Mouse (Mus musculus) hindbrain, postnatal 0 days (tissue): ENCODE results near the gene Dnajb14. TPM values are rescaled to one million over a fixed set of nuclear protein-coding genes. Genes with fewer than 3 reads are reported as not detected.

Experiments
- ATAC-seq: fragments of 200-750 bp; cut with Nextera tagmentation; 2 replicates; pipeline ENCODE4 v1.8.0; 2017; ENCODE audit warnings: mild to moderate bottlenecking, moderate TSS enrichment, moderate library complexity
- DNase-seq: peaks from one replicate; pipeline ENCODE4 v3.0.0-alpha.2; 2015; ENCODE audit warnings: low spot score
- H3K27ac ChIP-seq: fragments of 300-500 bp; sonication (generic); 2 replicates; pipeline ENCODE4 v1.5.1; 2014; ENCODE audit warnings: mild to moderate bottlenecking
- H3K27me3 ChIP-seq: fragments of 300-500 bp; sonication (generic); 2 replicates; pipeline ENCODE4 v1.6.1; 2014; ENCODE audit warnings: low read length, mixed read lengths; ENCODE audit not compliant: insufficient read depth
- H3K36me3 ChIP-seq: fragments of 300-500 bp; sonication (generic); 2 replicates; pipeline ENCODE4 v1.6.1; 2014; ENCODE audit warnings: low read length, mixed read lengths; ENCODE audit not compliant: insufficient read depth
- H3K4me1 ChIP-seq: fragments of 300-500 bp; sonication (generic); 2 replicates; pipeline ENCODE4 v1.6.1; 2014; ENCODE audit warnings: antibody characterized with exemption, low read length, mixed read lengths; ENCODE audit not compliant: insufficient read depth
- H3K4me2 ChIP-seq: fragments of 300-500 bp; sonication (generic); 2 replicates; pipeline ENCODE4 v1.6.1; 2014; ENCODE audit warnings: low read depth, mild to moderate bottlenecking, low read length, moderate library complexity, mixed read lengths
- H3K4me3 ChIP-seq: fragments of 300-500 bp; sonication (generic); 2 replicates; pipeline ENCODE4 v1.5.1; 2014; ENCODE audit warnings: low read length
- H3K9ac ChIP-seq: fragments of 300-500 bp; sonication (generic); replicated peaks from 2 replicates; pipeline ENCODE4 v1.6.1; 2014; ENCODE audit warnings: mild to moderate bottlenecking, low read length, moderate library complexity, mixed read lengths
- H3K9me3 ChIP-seq: fragments of 300-500 bp; sonication (generic); 2 replicates; pipeline ENCODE4 v1.6.1; 2016; ENCODE audit warnings: low read length, mixed read lengths
- CTCF ChIP-seq: IDR thresholded peaks from 2 replicates; pipeline ENCODE4 v1.5.1; 2016; ENCODE audit warnings: antibody characterized with exemption, control low read depth, low read depth
- WGBS: fragments of 180-500 bp; shearing (Covaris S2); extraction: QIAGEN DNeasy Blood & Tissue Kit; methylation state at CpG from one replicate; pipeline ENCODE4 v1.1.7; 2014; 5-methylcytosine and 5-hydroxymethylcytosine counted together
- polyA plus RNA-seq: library from polyadenylated mRNA; unstranded; fragments of >200 nt; fragmentation: Nextera tagmentation; extraction: Ambion mirVana; gene quantifications from 2 replicates; pipeline ENCODE4 v1.2.1, GENCODE M21; 2015
- total RNA-seq: library from RNA; depleted of rRNA; stranded (reverse); fragments of >200 nt; gene quantifications from 2 replicates; pipeline ENCODE4 v1.2.3, GENCODE M21; 2014

Gene Dnajb14
- total and polyA plus RNA-seq, 2 experiments from 2014 or later: 19.2 to 22.5 TPM

DNA sequence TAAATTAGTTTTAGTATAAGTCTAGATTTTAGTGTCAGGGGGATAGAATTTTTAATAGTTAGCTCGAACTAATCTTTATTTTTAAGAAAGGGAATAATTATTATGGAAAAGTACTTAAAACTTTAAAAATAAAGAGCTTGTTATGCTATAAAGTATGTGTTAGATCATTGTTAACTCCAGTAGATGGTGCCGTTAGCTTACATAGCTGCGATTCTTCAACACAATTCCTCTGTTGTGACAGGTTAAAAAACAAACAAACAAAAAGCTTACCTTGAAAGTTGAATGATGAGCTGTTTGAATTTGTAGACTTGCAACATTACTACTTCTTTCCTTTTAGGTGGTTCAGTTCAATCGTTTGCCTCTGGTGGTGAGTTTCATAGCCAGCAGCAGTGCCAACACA lies 59.5 kb downstream of the Dnajb14 start:
- 94% methylated on average over 4 of the region's 4 CpGs for WGBS
- peaks cover 29% of the 10 kb centered on the region for H3K36me3 ChIP-seq
- no peak for DNase-seq
- H3K4me1 ChIP-seq: no peaks in the 10 kb centered on the region
- no peaks in the 10 kb centered on the region for H3K27me3 ChIP-seq
- TF ChIP-seq CTCF: no peak
- H3K9ac ChIP-seq: no peak overlapping the region
- H3K27ac ChIP-seq: no peak overlapping the region
- H3K4me3 ChIP-seq: no peak overlapping the region
- H3K9me3 ChIP-seq: no peaks in the 10 kb centered on the region
- ATAC-seq: no peak
- no peak overlapping the region for H3K4me2 ChIP-seq

DNA sequence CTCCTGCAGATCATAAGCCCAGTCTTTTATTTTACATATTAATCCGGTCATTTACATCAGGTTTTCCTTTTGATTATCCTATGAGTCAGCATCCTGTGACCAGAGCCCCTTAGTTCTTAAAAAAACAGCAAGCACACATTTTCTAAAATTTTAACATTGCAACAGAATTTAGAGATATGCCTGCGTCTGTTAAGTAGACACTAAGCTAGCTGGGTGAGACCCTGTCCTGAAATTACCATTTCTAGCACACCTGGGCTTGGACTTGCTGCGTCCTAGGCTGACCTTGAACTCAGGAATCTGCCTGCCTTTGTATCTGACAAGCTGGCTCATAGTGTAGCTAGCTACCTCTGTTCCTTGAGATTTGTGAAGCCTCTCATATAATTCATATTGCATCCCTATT lies 62.5 kb downstream of the Dnajb14 start:
- TF ChIP-seq CTCF: no peak
- H3K36me3 ChIP-seq: peaks cover 21% of the 10 kb centered on the region
- H3K27me3 ChIP-seq: no peaks in the 10 kb centered on the region
- no peak overlapping the region for H3K4me2 ChIP-seq
- H3K4me1 ChIP-seq: no peaks in the 10 kb centered on the region
- no peak for ATAC-seq
- no peak overlapping the region for H3K9ac ChIP-seq
- H3K9me3 ChIP-seq: no peaks in the 10 kb centered on the region
- 90% methylated on average over 3 of the region's 3 CpGs for WGBS
- no peak for DNase-seq
- H3K4me3 ChIP-seq: no peak overlapping the region
- H3K27ac ChIP-seq: no peak overlapping the region

DNA sequence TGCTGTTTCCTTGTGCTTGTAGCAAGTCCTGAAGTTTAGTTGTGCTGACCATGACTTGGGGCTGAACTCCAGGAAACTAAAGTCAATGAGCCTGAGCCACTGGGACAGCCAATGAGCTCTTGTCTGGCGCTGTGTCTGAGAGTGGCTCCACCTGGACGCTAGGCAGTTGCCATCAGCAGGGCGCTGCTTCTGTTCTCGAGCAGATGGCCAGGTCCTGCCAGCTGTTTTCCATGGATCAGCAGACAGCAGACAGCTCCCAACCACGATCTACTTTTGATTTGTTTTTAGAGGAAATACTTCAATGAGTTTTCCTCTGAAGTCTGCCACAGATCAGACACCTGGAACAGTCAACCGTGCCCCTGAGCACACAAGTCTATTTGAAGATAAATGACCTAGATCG lies 65.3 kb downstream of the Dnajb14 start:
- Histone ChIP-seq H3K36me3 (peaks cover 14% of the 10 kb centered on the region), H3K27ac (no peak overlapping the region)
- WGBS: 69% methylated on average over 7 of the region's 7 CpGs

DNA sequence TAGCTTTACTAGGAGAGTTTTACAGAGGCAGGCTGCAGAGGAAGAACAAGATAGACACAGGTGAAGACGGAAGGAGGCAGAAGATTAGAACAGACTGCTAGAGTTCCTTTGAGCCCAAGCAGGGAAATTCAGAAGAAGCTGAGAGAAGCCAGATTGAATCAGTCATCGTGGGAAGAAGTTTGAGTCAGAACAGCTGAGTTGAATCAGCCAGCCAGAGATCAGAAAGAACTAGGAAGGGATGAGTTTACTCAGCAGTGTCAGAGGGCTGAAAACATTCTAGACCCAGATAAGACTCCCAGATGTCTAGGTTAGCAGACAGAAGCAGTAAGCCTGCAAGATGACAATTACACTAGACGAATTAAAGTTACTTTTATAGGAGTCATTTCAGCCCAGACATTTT lies 66.5 kb downstream of the Dnajb14 start:
- Histone ChIP-seq H3K9me3 (no peaks in the 10 kb centered on the region), H3K36me3 (peaks cover 9% of the 10 kb centered on the region), H3K9ac (no peak overlapping the region), H3K4me2 (no peak overlapping the region), H3K27ac (no peak overlapping the region), H3K4me3 (no peak overlapping the region), H3K4me1 (0 out of 2 replicates have a peak, but pooled peaks cover 3% of the 10 kb centered on the region), H3K27me3 (no peaks in the 10 kb centered on the region)
- no peak for TF ChIP-seq CTCF
- ATAC-seq: no peak
- WGBS: 83% methylated on average over 3 of the region's 3 CpGs
- DNase-seq: no peak

More for the DNA sequence above, 65.3 kb downstream of the Dnajb14 start:
- Histone ChIP-seq H3K4me3 (no peak overlapping the region), H3K27me3 (no peaks in the 10 kb centered on the region), H3K9me3 (no peaks in the 10 kb centered on the region), H3K4me1 (no peaks in the 10 kb centered on the region), H3K4me2 (no peak overlapping the region), H3K9ac (no peak overlapping the region)
- DNase-seq: no peak
- no peak for ATAC-seq
- no peak for TF ChIP-seq CTCF

DNA sequence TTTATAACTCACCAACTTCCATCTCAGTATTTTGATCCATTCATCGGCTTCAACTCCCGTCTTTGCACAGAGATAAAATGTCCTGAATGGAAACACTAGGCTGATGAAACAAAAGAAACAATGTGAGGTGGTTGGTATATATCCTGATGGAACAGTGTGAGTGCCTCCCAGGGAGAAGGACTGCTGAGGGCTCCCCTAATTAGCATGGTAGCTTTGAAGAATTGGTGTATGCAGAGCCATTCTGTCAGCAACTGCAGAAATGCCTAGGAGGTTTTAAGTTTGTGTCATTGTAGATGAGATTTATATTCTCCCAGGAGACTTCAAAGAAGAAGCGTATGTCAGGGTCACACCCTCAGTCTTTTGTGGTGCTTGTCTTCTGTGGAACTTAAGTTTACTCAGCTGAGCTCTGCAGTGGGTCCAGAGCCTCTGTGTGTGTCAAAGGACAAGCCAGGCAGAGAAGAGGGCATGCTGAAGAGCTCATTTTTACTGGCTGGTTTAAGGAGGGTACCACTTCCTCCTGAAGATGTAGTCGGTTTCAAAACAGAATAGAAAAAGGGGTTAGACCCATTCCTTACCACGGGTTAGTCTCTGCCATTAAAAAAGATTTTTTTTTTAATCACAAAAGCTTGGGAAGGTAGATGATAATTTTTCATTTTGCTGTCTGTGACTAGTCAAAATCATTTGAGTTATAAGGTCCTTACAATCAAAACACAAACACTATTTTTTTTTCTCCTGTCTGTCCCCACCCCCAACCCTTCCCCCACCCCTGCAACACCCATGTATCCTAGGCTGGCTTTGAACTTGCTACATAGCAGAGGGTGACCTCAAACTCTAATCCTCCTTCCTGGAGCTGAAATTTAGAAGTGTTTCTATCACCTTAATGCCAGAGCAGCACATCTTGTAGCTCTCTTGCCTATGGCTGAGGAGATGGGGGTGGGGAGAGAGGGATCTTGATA lies 68.4 kb downstream of the Dnajb14 start:
- Histone ChIP-seq H3K9me3 (no peaks in the 10 kb centered on the region), H3K4me1 (0 out of 2 replicates have a peak, but pooled peaks cover 3% of the 10 kb centered on the region), H3K9ac (no peak overlapping the region), H3K4me2 (no peak overlapping the region), H3K4me3 (no peak overlapping the region), H3K36me3 (no peaks in the 10 kb centered on the region), H3K27ac (no peak overlapping the region), H3K27me3 (no peaks in the 10 kb centered on the region)
- TF ChIP-seq CTCF: no peak
- no peak for DNase-seq
- WGBS: 39% methylated on average over 5 of the region's 5 CpGs
- no peak for ATAC-seq

DNA sequence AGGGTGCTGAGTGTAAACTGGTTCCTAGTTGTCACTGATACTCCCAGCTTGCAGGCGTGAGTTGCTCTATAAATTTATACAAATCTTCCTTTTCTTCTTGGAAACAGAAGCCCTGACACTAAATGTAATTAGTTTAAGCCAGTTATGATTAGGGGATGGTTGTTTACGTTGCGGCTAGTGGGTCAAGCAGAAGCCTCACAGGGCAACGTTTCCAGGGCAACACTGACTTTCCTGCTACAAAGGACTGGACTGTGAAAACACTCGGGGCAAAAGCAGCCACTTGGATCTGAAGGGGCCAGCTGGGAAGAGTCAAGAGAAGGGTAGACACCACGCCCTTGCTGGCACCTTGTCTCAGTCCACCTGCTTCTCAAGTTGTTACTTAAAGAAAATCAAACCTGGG lies 69.1 kb downstream of the Dnajb14 start:
- TF ChIP-seq CTCF: no peak
- no peaks in the 10 kb centered on the region for H3K9me3 ChIP-seq
- DNase-seq (peak; percentile 15), ATAC-seq (no peak)
- 0 out of 2 replicates have a peak, but pooled peaks cover 3% of the 10 kb centered on the region for H3K4me1 ChIP-seq
- no peak overlapping the region for H3K27ac ChIP-seq
- no peak overlapping the region for H3K4me2 ChIP-seq
- no peaks in the 10 kb centered on the region for H3K27me3 ChIP-seq
- no peaks in the 10 kb centered on the region for H3K36me3 ChIP-seq
- no peak overlapping the region for H3K4me3 ChIP-seq
- H3K9ac ChIP-seq: no peak overlapping the region
- 35% methylated on average over 6 of the region's 6 CpGs for WGBS

DNA sequence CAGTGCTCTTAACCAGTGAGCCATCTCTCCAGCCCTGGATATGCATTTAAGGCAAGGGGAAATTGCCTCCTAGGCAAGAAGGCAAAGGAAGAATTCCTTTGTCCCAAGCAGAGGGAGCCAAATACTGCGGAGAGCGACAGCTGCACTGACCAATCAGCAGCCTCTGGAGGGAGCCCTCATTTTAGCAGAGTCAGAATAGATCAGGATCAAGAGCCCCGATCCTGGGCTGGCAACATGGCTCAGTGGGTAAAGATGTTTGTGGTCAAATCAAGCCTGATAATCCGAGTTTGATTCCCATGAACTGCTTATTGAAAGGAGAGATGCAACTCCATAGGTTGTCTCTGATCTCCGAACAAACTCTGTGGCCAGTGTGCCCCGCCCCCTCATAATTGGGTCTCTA lies 71.1 kb downstream of the Dnajb14 start:
- Histone ChIP-seq H3K9ac (no peak overlapping the region), H3K36me3 (no peaks in the 10 kb centered on the region), H3K9me3 (no peaks in the 10 kb centered on the region), H3K4me2 (peak overlapping the region; percentile 25; the same call in 1 of the 2 replicates), H3K27ac (no peak overlapping the region), H3K4me1 (0 out of 2 replicates have a peak, but pooled peaks cover 3% of the 10 kb centered on the region), H3K27me3 (no peaks in the 10 kb centered on the region), H3K4me3 (no peak overlapping the region)
- TF ChIP-seq CTCF: peak; percentile 60
- ATAC-seq (peak; percentile 87), DNase-seq (peak; percentile 71)
- whole genome bisulfite sequencing: 44% methylated on average over 6 of the region's 6 CpGs
